Mouse (Mus musculus): ENCODE data around the gene Pla2g2d.

DNA sequence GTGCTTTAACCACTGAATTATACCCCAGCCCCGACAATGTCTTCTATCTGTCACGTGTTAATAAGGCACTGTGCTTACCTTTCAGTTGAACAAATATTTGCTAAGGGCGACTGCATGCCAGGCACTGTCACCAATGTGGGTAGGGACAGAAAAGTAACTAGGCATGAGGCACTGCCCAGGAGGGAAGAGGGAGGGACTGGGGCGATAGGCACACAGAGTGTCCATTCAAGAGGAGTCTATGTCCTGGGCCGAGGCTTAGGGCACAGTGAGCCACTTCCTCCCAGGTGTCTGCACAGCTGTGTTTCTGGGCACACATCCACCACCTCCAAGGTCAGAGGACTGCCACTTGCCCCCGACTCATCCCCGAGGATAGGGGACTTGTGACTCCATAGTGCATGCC is 38.5 kb upstream of the Pla2g2d start, which contains the start of gene Ubxn10:
- TF ChIP-seq TAL1 (IDR thresholded peaks at IDR 0.05; ENCODE audit: low read length): no peak
- TF ChIP-seq UBTF (IDR thresholded peaks at IDR 0.05; ENCODE audit: borderline replicate concordance, insufficient read depth, low read depth, low read length): no peak
- TF ChIP-seq POLR2AphosphoS5 (IDR thresholded peaks at IDR 0.05; ENCODE audit: borderline replicate concordance, low read depth, low read length): no peak
- no peak for TF ChIP-seq ZNF384 (IDR thresholded peaks at IDR 0.05; ENCODE audit: low read depth, low read length)
- no peak for TF ChIP-seq POLR2A (IDR thresholded peaks at IDR 0.05; ENCODE audit: control insufficient read depth in 1 of 2, insufficient read depth in 1 of 2, low read depth in 1 of 2, low read length in 2 of 2, poor library complexity in 1 of 2)
- TF ChIP-seq CTCF (IDR thresholded peaks at IDR 0.05 in 2 of 3, conservative IDR thresholded peaks at IDR 0.05 in 1 of 3; ENCODE audit: control insufficient read depth in 1 of 3, insufficient read depth in 1 of 3, low read depth in 2 of 3, low read length in 3 of 3, poor library complexity in 1 of 3, severe bottlenecking in 1 of 3): no peak
- no peak for TF ChIP-seq MAZ (IDR thresholded peaks at IDR 0.05; ENCODE audit: low read depth, low read length)
- no peak for TF ChIP-seq USF1 (IDR thresholded peaks at IDR 0.05; ENCODE audit: low read depth, low read length)
- no peak for TF ChIP-seq ZMIZ1 (IDR thresholded peaks at IDR 0.05; ENCODE audit: low read depth, low read length)
- no peak for TF ChIP-seq GATA1 (IDR thresholded peaks at IDR 0.05; ENCODE audit: low read depth, low read length)
